Mouse (Mus musculus) stomach, embryonic 16.5 days (tissue): ENCODE data around the gene Rpl39. TPM values are rescaled to one million over a fixed set of nuclear protein-coding genes. Genes with fewer than 3 reads are reported as not detected.
"Not testable (repeated sequence)": the region's sequence is repeated elsewhere in the genome, so short reads cannot be mapped to it uniquely, and the experiment has no call there.

ENCODE experiments used
- ATAC-seq: fragments of 200-750 bp; cut with Nextera tagmentation; 2 replicates; pipeline ENCODE4 v1.8.0; 2017; ENCODE audit warnings: moderate number of reproducible peaks, moderate TSS enrichment; ENCODE audit not compliant: insufficient read depth, low FRiP score
- H3K27ac ChIP-seq: fragments of 300-500 bp; sonication (generic); 2 replicates; pipeline ENCODE4 v1.5.1; 2014; ENCODE audit warnings: low read length
- H3K27me3 ChIP-seq: fragments of 300-500 bp; sonication (generic); 2 replicates; pipeline ENCODE4 v1.6.1; 2014; ENCODE audit warnings: low read length, control low read depth, mixed read lengths; ENCODE audit not compliant: control insufficient read depth, insufficient read depth
- H3K36me3 ChIP-seq: fragments of 300-500 bp; sonication (generic); 2 replicates; pipeline ENCODE4 v1.6.1; 2014; ENCODE audit warnings: low read length; ENCODE audit not compliant: control insufficient read depth, insufficient read depth
- H3K4me1 ChIP-seq: fragments of 300-500 bp; sonication (generic); 2 replicates; pipeline ENCODE4 v1.6.1; 2014; ENCODE audit warnings: low read length, control low read depth, mixed read lengths; ENCODE audit not compliant: control insufficient read depth, insufficient read depth
- H3K4me2 ChIP-seq: fragments of 300-500 bp; sonication (generic); 2 replicates; pipeline ENCODE4 v1.6.1; 2014; ENCODE audit warnings: low read depth, low read length, mixed read lengths
- H3K4me3 ChIP-seq: fragments of 300-500 bp; sonication (generic); replicated peaks from 2 replicates; pipeline ENCODE4 v1.5.1; 2014; ENCODE audit warnings: mild to moderate bottlenecking, low read length
- H3K9ac ChIP-seq: fragments of 300-500 bp; sonication (generic); 2 replicates; pipeline ENCODE4 v1.6.1; 2014; ENCODE audit warnings: low read length
- H3K9me3 ChIP-seq: fragments of 300-500 bp; sonication (generic); replicated peaks from 2 replicates; pipeline ENCODE4 v1.6.1; 2016; ENCODE audit warnings: low read length, control low read depth; ENCODE audit not compliant: control insufficient read depth
- WGBS: fragments of 180-500 bp; shearing (Covaris S2); extraction: QIAGEN DNeasy Blood & Tissue Kit; methylation state at CpG from one replicate; pipeline ENCODE4 v1.1.7; 2014; 5-methylcytosine and 5-hydroxymethylcytosine counted together
- polyA plus RNA-seq: library from polyadenylated mRNA; unstranded; fragments of >200 nt; fragmentation: Nextera tagmentation; extraction: Ambion mirVana; gene quantifications from 2 replicates; pipeline ENCODE4 v1.2.1, GENCODE M21; 2015

Gene Rpl39
- polyA plus RNA-seq, 1 experiment from 2014 or later: 576 TPM

GRCm38 (mm10) chrX:37080345-37080744 is 4.9 kb downstream of the Rpl39 start:
- ATAC-seq, H3K36me3 ChIP-seq, H3K27ac ChIP-seq, H3K27me3 ChIP-seq, H3K4me3 ChIP-seq, H3K4me1 ChIP-seq, H3K9ac ChIP-seq, H3K9me3 ChIP-seq, H3K4me2 ChIP-seq: not testable (repeated sequence)
- 62% methylated on average over 3 of the region's 4 CpGs for WGBS

GRCm38 (mm10) chrX:37076651-37077050 is 8.6 kb downstream of the Rpl39 start:
- no peak overlapping the region for H3K4me3 ChIP-seq
- no peak overlapping the region for H3K9ac ChIP-seq
- no peaks in the 10 kb centered on the region for H3K27me3 ChIP-seq
- WGBS: 57% methylated on average over 8 of the region's 8 CpGs
- H3K4me2 ChIP-seq: no peak overlapping the region
- H3K27ac ChIP-seq: no peak overlapping the region
- no peaks in the 10 kb centered on the region for H3K4me1 ChIP-seq
- ATAC-seq: no peak
- H3K36me3 ChIP-seq: peaks cover 3% of the 10 kb centered on the region; the same call in 1 of the 2 replicates
- H3K9me3 ChIP-seq: no peaks in the 10 kb centered on the region

GRCm38 (mm10) chrX:37074262-37074892 is 10.8 kb downstream of the Rpl39 start:
- no peak for ATAC-seq
- 35% methylated on average over 9 of the region's 9 CpGs for WGBS
- no peak overlapping the region for H3K4me2 ChIP-seq
- H3K9me3 ChIP-seq: no peaks in the 10 kb centered on the region
- no peak overlapping the region for H3K9ac ChIP-seq
- no peaks in the 10 kb centered on the region for H3K27me3 ChIP-seq
- no peak overlapping the region for H3K4me3 ChIP-seq
- no peak overlapping the region for H3K27ac ChIP-seq
- no peaks in the 10 kb centered on the region for H3K4me1 ChIP-seq
- H3K36me3 ChIP-seq: no peaks in the 10 kb centered on the region

DNA sequence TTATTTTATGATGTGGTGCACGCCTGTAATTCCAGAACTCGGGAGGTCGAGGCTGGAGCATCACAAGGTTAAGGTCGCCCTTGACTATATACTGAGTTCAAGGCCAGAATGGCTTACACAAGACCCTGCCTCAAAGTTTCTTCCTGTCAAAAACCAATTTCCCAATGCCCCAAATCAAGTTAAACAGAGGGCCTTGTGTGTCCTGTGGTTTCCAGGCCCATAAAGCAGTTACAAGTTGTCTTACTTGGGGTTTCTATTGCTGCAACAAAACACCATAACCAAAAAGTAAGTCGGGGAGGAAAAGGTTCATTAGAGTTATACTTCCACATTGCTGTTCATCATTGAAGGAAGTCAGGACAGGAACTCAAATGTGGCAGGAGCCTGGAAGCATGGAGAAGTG is 16.4 kb downstream of the Rpl39 start:
- 70% methylated on average over 5 of the region's 5 CpGs for WGBS
- ATAC-seq: no peak

GRCm38 (mm10) chrX:37067299-37067698 is 17.9 kb downstream of the Rpl39 start:
- WGBS: 81% methylated on average over 3 of the region's 3 CpGs
- H3K36me3 ChIP-seq: no peaks in the 10 kb centered on the region

More for the DNA sequence above, 16.4 kb downstream of the Rpl39 start:
- no peak overlapping the region for H3K27ac ChIP-seq
- no peak overlapping the region for H3K4me2 ChIP-seq
- no peak overlapping the region for H3K4me3 ChIP-seq
- no peak overlapping the region for H3K9ac ChIP-seq
- no peaks in the 10 kb centered on the region for H3K4me1 ChIP-seq
- H3K27me3 ChIP-seq: no peaks in the 10 kb centered on the region
- H3K36me3 ChIP-seq: no peaks in the 10 kb centered on the region
- H3K9me3 ChIP-seq: no peaks in the 10 kb centered on the region

DNA sequence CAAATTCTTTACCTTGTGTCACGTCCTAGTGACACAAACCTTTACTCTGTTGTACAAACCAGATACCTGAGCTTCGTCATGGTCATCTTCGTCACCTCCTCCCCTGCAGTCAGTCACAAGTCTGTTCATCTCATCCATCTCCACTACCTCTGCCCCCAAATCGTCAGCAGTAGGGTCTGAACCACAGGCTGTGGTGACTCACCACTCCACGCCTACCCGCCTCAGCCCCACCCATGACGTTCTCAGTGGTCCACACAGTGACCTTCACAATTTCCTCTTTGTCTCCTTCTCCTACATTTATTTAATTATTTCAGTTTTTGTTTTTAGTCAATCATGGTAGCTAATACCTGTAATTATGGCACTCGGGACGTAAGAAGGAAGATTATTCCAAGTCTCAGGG is 21.3 kb downstream of the Rpl39 start:
- Histone ChIP-seq H3K4me2 (no peak overlapping the region), H3K9me3 (no peaks in the 10 kb centered on the region), H3K4me3 (no peak overlapping the region), H3K27ac (no peak overlapping the region), H3K9ac (no peak overlapping the region), H3K27me3 (no peaks in the 10 kb centered on the region), H3K36me3 (no peaks in the 10 kb centered on the region), H3K4me1 (no peaks in the 10 kb centered on the region)
- 70% methylated on average over 9 of the region's 9 CpGs for WGBS
- ATAC-seq: no peak

More at GRCm38 (mm10) chrX:37067299-37067698, 17.9 kb downstream of the Rpl39 start:
- no peak overlapping the region for H3K9ac ChIP-seq
- H3K27ac ChIP-seq: no peak overlapping the region
- H3K4me1 ChIP-seq: no peaks in the 10 kb centered on the region
- no peak overlapping the region for H3K4me3 ChIP-seq
- no peaks in the 10 kb centered on the region for H3K9me3 ChIP-seq
- H3K27me3 ChIP-seq: no peaks in the 10 kb centered on the region
- no peak overlapping the region for H3K4me2 ChIP-seq
- no peak for ATAC-seq

- Histone ChIP-seq H3K4me2 (peak overlapping the region; percentile 58), H3K9ac (peak overlapping the region; percentile 39; the same call in 1 of the 2 replicates), H3K27me3 (peaks cover 14% of the 10 kb centered on the region), H3K9me3 (no peaks in the 10 kb centered on the region), H3K4me3 (peak overlapping the region; percentile 35), H3K36me3 (no peaks in the 10 kb centered on the region), H3K27ac (no peak overlapping the region), H3K4me1 (no peaks in the 10 kb centered on the region)
- WGBS: 18% methylated on average over 65 of the region's 70 CpGs
- ATAC-seq: no peak
Observed at GRCm38 (mm10) chrX:37048890-37049823, 36.0 kb downstream of the Rpl39 start.

DNA sequence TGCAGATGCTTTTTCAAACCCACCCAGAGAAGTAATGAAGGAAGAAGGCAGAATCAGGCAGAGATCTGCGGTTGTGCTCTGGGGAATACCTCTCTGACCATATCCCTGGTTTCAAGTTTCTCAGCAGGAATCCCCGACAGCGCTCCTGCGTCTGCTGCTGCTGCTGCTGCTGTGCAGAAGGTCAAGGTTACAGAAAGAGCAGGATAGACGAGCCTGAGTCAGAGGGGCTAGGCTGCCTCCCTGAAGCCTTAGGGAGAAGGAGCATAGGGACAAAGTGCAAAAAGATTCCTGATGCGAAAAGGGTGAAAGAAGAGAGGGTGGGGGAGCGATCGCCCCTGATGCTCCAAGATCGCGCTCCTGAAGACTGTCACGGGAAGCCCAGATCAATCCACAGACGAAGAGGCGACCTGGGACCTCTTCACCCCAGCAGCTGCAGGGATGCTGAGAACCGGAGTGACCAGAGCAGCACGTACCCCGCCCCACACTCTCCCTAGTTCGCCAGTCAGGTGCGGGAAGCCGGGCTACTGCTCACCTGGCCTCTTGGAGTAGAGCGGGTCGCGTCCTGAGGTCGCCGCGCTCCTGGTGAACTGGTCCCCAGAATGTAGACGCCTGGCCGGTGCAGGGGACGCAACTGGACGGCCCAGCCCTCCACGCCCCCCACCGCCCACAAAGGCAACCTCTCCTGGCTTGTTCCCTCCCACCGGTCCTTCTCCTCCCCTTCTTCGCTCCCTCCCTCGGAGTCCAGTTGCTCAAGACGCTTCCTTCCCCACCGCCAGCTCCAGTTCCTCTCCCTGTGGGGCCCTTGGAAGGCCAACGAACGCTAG is 36.9 kb downstream of the Rpl39 start, which contains the start of gene Sowahd:
Gene Sowahd, plus strand, starts transcription at position 780 of the 824 bp plus-strand sequence.
- no peak for ATAC-seq
- Histone ChIP-seq H3K4me3 (peak within 1 kb of the TSS; percentile 35), H3K4me1 (no peaks in the 10 kb centered on the region), H3K4me2 (peak within 1 kb of the TSS; percentile 58), H3K9me3 (no peaks in the 10 kb centered on the region), H3K9ac (peak within 1 kb of the TSS; percentile 39; the same call in 1 of the 2 replicates), H3K27me3 (peaks cover 14% of the 10 kb centered on the region), H3K36me3 (no peaks in the 10 kb centered on the region), H3K27ac (no peak within 1 kb of the TSS)
- WGBS: 13% methylated on average over 38 of the region's 38 CpGs
